Mouse (Mus musculus): ENCODE data around the gene Fign.

- no peak for TF ChIP-seq CTCF (conservative IDR thresholded peaks at IDR 0.05; ENCODE audit: insufficient read depth, insufficient read length, low read depth, low read length)
- TF ChIP-seq POLR2A (IDR thresholded peaks at IDR 0.05; ENCODE audit: low read depth, low read length) = no peak
These were observed 171.2 kb downstream of the Fign start for GRCm38 (mm10) chr2:63926481-63927097.
